Mouse (Mus musculus): ENCODE results near the gene Slc22a29. TPM values are rescaled to one million over a fixed set of nuclear protein-coding genes. Genes with fewer than 3 reads are reported as not detected.
"Not testable (repeated sequence)": the region's sequence is repeated elsewhere in the genome, so short reads cannot be mapped to it uniquely, and the experiment has no call there.

Gene Slc22a29
- polyA plus RNA-seq, 1 experiment from 2014 or later: not detected

- not testable (repeated sequence) for H3K9me3 ChIP-seq (ENCODE audit: control insufficient read depth, low read length); H3K27ac ChIP-seq (ENCODE audit: low read depth, low read length); H3K4me1 ChIP-seq (replicated peaks; ENCODE audit: control insufficient read depth, insufficient read depth, low read length); DNase-seq (ENCODE audit: low spot score); H3K4me3 ChIP-seq (ENCODE audit: low read depth, low read length); H3K9ac ChIP-seq (ENCODE audit: low read depth, low read length); H3K4me2 ChIP-seq; ATAC-seq (replicated peaks; ENCODE audit: low FRiP score); H3K27me3 ChIP-seq (replicated peaks; ENCODE audit: control insufficient read depth, insufficient read depth, low read length); H3K36me3 ChIP-seq (ENCODE audit: control insufficient read depth, insufficient read depth, low read length)
- 86% methylated on average over 2 of the region's 3 CpGs for WGBS
Observed at GRCm38 (mm10) chr19:8131881-8132280, 86.8 kb downstream of the Slc22a29 start, which contains the start of gene Slc22a28. Gene Slc22a28, minus strand, starts transcription at chr19:8131982.

Other genes with a start within 250 kb of the Slc22a29 start
- gene Slc22a28, start 86.9 kb downstream of the Slc22a29 start, polyA plus RNA-seq (2014; fragmentation: Nextera tagmentation; extraction: Ambion mirVana): not detected in 2 replicates
- not detected in 2 replicates for gene Slc22a30, start 186.2 kb upstream of the Slc22a29 start, polyA plus RNA-seq (2014; fragmentation: Nextera tagmentation; extraction: Ambion mirVana)